Comparison of ENCODE assay signal across 7 mouse cellular contexts in the genomic region with DNA sequence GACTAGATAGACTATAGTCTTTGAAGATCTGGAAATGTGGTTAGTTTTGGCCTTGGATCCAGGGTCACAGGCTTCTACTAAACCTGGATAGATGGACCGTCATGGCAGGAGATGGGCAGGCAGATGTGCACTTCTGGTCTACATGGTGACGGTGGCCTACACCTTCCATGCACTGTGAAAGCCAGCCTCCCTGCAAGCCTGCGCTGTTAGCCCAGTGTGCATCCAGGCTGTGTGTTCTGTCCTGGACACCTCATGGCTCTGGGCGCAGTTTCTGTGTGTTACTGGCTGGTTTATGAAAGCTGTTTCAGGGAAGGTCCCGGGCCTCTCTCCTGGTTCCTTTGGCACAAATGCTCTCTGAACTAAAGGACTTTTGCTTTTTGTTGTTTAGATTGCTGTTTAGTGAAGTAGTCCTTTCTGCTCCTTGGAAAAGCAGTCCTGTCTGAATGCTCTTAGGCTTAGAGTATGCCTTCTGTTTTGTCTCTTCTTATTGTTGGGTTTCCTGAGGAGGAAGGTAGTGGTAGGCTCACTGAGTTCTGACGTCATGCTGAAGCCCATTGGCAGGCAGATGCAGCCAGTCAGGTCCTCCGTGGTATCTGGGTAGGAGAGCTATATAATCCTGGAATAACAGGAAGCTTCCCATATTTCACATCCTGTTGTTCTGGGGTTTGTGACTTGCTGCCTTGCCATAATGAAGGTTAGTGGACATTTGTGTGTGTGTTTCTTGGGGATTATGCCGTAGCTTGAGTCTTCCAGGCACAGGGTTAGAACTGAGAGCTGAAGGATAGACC. TPM values are rescaled to one million over a fixed set of nuclear protein-coding genes. Genes with fewer than 3 reads are reported as not detected.
DNase-seq lines count a peak whose midpoint lies in the region; ATAC-seq and TF ChIP-seq lines count a peak whose summit lies in the region.

No protein-coding gene starts in this region.

- 70% methylated on average over 8 of the region's 8 CpGs for WGBS in heart, embryonic 14.5 days
- 80% methylated on average over 8 of the region's 8 CpGs for WGBS in limb, embryonic 12.5 days
- 76% methylated on average over 8 of the region's 8 CpGs for WGBS in stomach, postnatal 0 days

- peak overlapping the region; percentile 72 to 84 for H3K27ac ChIP-seq in heart, embryonic 14.5 days (replicated peaks in 1 of 2; ENCODE audit: control insufficient read depth in 1 of 2, insufficient read depth in 1 of 2, low read depth in 2 of 2, low read length in 2 of 2)
- peak overlapping the region; percentile 46 for H3K27ac ChIP-seq in limb, embryonic 12.5 days
- peak overlapping the region; percentile 24; the same call in 1 of the 2 replicates for H3K27ac ChIP-seq in stomach, postnatal 0 days (replicated peaks)

- H3K27me3 ChIP-seq in megakaryocyte, embryonic 14.5 days (replicated peaks): no peaks in the 10 kb centered on the region
- no peaks in the 10 kb centered on the region for H3K27me3 ChIP-seq in heart, embryonic 14.5 days (ENCODE audit: control insufficient read depth, insufficient read depth, low read length)
- H3K27me3 ChIP-seq in limb, embryonic 12.5 days: no peaks in the 10 kb centered on the region
- no peaks in the 10 kb centered on the region for H3K27me3 ChIP-seq in stomach, postnatal 0 days (ENCODE audit: control insufficient read depth, insufficient read depth, low read length)

- H3K9ac ChIP-seq in heart, embryonic 14.5 days (ENCODE audit: low read length): peak overlapping the region; percentile 67
- H3K9ac ChIP-seq in limb, embryonic 12.5 days (replicated peaks): no peak overlapping the region
- H3K9ac ChIP-seq in stomach, postnatal 0 days (ENCODE audit: low read length): no peak overlapping the region

- no peak for DNase-seq in stomach, postnatal 0 days (ENCODE audit: low spot score)
- DNase-seq in urinary bladder, adult 2 months (ENCODE audit: low spot score): no peak
- no peak for DNase-seq in gastrocnemius, adult 8-10 months (ENCODE audit: low spot score in 2 of 2)

- H3K36me3 ChIP-seq in megakaryocyte, embryonic 14.5 days (replicated peaks; ENCODE audit: low read length): peaks cover 64% of the 10 kb centered on the region
- H3K36me3 ChIP-seq in heart, embryonic 14.5 days (ENCODE audit: control insufficient read depth, insufficient read depth, low read length): peaks cover 28% of the 10 kb centered on the region
- peaks cover 30% of the 10 kb centered on the region for H3K36me3 ChIP-seq in limb, embryonic 12.5 days
- peaks cover 3% of the 10 kb centered on the region; the same call in 1 of the 2 replicates for H3K36me3 ChIP-seq in stomach, postnatal 0 days (ENCODE audit: control insufficient read depth, insufficient read depth, low read length)

- peak overlapping the region; percentile 58 for H3K4me2 ChIP-seq in heart, embryonic 14.5 days (ENCODE audit: low read length)
- H3K4me2 ChIP-seq in limb, embryonic 12.5 days: no peak overlapping the region
- no peak overlapping the region; the same call in 1 of the 2 replicates for H3K4me2 ChIP-seq in stomach, postnatal 0 days (replicated peaks; ENCODE audit: low read depth)

- no peak for ATAC-seq in megakaryocyte, adult 5-6 weeks (ENCODE audit: poor library complexity, severe bottlenecking)
- ATAC-seq in heart, embryonic 14.5 days (ENCODE audit: insufficient number of reproducible peaks, insufficient read depth, low FRiP score, low read depth): no peak
- ATAC-seq in limb, embryonic 12.5 days (ENCODE audit: insufficient number of reproducible peaks, insufficient read depth, low FRiP score, low TSS enrichment, low read depth): no peak
- ATAC-seq in stomach, postnatal 0 days (ENCODE audit: low FRiP score, low TSS enrichment): no peak

- peaks cover 100% of the 10 kb centered on the region for H3K4me1 ChIP-seq in megakaryocyte, embryonic 14.5 days
- peaks cover 40 to 74% of the 10 kb centered on the region in 2 experiments for H3K4me1 ChIP-seq in heart, embryonic 14.5 days (ENCODE audit: control insufficient read depth in 2 of 2, insufficient read depth in 2 of 2, low read length in 2 of 2)
- peaks cover 37% of the 10 kb centered on the region for H3K4me1 ChIP-seq in limb, embryonic 12.5 days (replicated peaks)
- H3K4me1 ChIP-seq in stomach, postnatal 0 days (replicated peaks; ENCODE audit: control insufficient read depth, insufficient read depth): peaks cover 16% of the 10 kb centered on the region

- TF ChIP-seq CTCF in stomach, postnatal 0 days (IDR thresholded peaks at IDR 0.05; ENCODE audit: low read depth): no peak

- no peaks in the 10 kb centered on the region for H3K9me3 ChIP-seq in megakaryocyte, embryonic 14.5 days
- no peaks in the 10 kb centered on the region for H3K9me3 ChIP-seq in heart, embryonic 14.5 days (ENCODE audit: control insufficient read depth, low read length)
- no peaks in the 10 kb centered on the region for H3K9me3 ChIP-seq in limb, embryonic 12.5 days
- no peaks in the 10 kb centered on the region for H3K9me3 ChIP-seq in stomach, postnatal 0 days (ENCODE audit: control insufficient read depth, low read length)

- H3K4me3 ChIP-seq in megakaryocyte, embryonic 14.5 days (replicated peaks): peak overlapping the region; percentile 91
- H3K4me3 ChIP-seq in heart, embryonic 14.5 days (ENCODE audit: control insufficient read depth in 1 of 2, insufficient read depth in 1 of 2, low read depth in 1 of 2, low read length in 2 of 2): peak overlapping the region; percentile 16 to 33; a peak in 3 of 4 replicates
- H3K4me3 ChIP-seq in limb, embryonic 12.5 days (replicated peaks): no peak overlapping the region
- H3K4me3 ChIP-seq in stomach, postnatal 0 days (ENCODE audit: low read depth, low read length): peak overlapping the region; percentile 10; the same call in 1 of the 2 replicates

- no peak for TF ChIP-seq EP300 in stomach, postnatal 0 days (optimal IDR thresholded peaks at IDR 0.05)

RNA-seq across cellular contexts. Expression of gene Arhgef7, which starts 51.3 kb away (rescaled TPM):
- polyA plus RNA-seq in megakaryocyte, embryonic 14.5 days (2012; ENCODE audit: insufficient read depth, low replicate concordance): 44.5 and 95.5 TPM in 2 replicates
- total RNA-seq in megakaryocyte, adult 5-6 weeks (2015): 39.5 and 48.5 TPM in 2 replicates
- total RNA-seq in megakaryocyte, adult 5-6 weeks (2017): 25.0 and 27.0 TPM in 2 replicates
- 67.5 and 72.1 TPM in 2 replicates for polyA plus RNA-seq in heart, embryonic 14.5 days (2014; fragmentation: Nextera tagmentation; extraction: Ambion mirVana)
- 53.0 and 53.8 TPM in 2 replicates for polyA plus RNA-seq in limb, embryonic 12.5 days (2016; fragmentation: Nextera tagmentation; extraction: Ambion mirVana)
- polyA plus RNA-seq in stomach, postnatal 0 days (2015; fragmentation: Nextera tagmentation; extraction: Ambion mirVana): 12.6 and 13.7 TPM in 2 replicates
- 31.5 and 43.8 TPM in 2 replicates for polyA plus RNA-seq in urinary bladder, adult 2 months (2012; rRNA removed)
- total RNA-seq in gastrocnemius, adult 8-10 months (2022): 10 to 100 TPM; 26.8 to 33.1 (median 29.5) TPM

Comparison
In these comparisons a context has a peak if more than half of its experiments do, and no peak if none do; other contexts are left out.
1. H3K27ac ChIP-seq: peak in every context shown above with its lines; median percentile 78 in heart, embryonic 14.5 days; 46 in limb, embryonic 12.5 days; 24 in stomach, postnatal 0 days.